Mouse (Mus musculus): ENCODE results near the gene Gm10974. TPM values are rescaled to one million over a fixed set of nuclear protein-coding genes. Genes with fewer than 3 reads are reported as not detected.

Gm10974 gene
- total RNA-seq, 2 experiments from 2014 or later, result not detected

GRCm38 (mm10) chr7:66401605-66402004 is 35.9 kb downstream of the Gm10974 start:
- no peak for DNase-seq (ENCODE audit: low spot score)
- intact Hi-C loops (cut with DNase I), result no loop called here

DNA sequence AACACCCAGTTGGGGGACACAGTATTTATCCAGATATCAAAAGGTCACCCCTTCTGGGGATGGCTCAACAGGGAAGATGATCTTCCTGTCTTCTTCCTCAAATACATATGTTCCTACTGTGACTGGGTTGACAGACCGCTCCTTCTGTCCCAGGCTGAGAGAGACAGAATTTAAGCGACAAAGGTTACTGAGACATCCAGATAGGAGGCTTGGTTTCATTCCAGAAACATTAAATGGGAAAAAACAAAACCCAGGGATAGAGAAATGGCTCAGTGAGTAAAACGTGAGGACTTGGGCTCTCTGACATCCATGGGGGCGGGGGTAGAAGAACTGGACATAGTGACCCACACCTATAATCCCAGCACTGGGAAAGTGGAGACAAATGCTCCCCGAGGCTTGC is 37.2 kb downstream of the Gm10974 start:
- intact Hi-C loops (cut with DNase I), result no loop called here
- no peak for DNase-seq (ENCODE audit: low spot score)

DNA sequence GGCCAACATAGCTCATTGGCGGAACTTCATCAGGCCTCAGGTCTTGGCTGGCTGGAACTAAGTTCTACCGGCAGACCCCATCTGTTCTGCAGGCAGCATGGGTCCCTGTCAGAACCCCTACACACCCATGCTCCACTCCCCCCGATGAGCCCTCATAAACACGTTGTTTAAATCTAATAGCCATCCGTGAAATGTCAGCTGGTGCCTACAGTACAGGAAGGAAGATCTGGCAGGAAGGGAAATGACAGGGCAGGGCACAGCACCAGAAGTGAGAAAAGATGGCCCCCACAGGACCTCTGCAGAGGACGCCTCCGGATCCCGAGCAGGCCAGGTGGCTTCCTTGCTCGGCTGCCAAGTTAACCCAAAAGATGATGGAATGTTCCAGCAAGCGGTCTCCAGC is 38.4 kb downstream of the Gm10974 start:
- no peak for DNase-seq (ENCODE audit: low spot score)
- intact Hi-C loops (cut with DNase I), result no loop called here

DNA sequence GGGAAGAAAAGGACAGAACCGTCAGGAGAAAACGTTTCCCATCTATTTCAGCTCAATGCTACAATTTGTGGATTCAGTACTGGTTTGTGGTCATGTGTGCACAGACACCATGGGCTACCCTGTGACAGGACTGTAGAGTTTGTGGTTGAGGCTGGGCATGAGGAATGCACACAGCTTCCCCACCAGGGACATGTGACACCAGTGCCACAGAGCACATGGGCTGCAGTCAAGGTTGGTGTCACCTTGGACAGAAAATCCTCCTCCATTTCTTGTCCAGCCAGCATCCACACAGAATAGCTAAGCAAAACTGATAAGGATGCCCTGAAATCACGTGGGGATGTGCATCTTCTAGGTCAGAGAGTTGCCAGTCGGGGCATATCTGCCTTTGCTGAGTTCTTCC is 39.1 kb downstream of the Gm10974 start:
- no peak for DNase-seq (ENCODE audit: low spot score)
- intact Hi-C loops (cut with DNase I), result no loop called here

DNA sequence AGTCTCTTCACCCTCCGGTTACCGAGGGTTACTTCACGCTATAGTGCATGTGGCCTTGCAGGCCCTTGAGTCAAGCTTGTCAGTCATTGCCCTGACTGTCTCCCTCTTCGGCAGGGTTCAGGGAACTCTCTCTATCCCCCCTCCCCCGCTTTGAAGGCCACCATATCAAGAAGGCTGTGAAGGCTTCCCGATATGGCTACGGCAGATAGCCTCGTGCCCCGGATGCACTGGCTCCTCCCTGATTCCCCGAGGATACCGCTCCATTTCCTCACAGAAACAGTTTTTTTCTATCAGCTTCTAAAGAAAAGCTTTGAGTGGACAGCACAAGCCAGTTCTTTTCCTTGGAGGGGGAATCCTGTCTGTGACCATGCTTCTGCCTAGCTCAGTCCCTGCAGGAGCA is 39.8 kb downstream of the Gm10974 start:
- no peak for DNase-seq (ENCODE audit: low spot score)
- intact Hi-C loops (cut with DNase I), result no loop called here

GRCm38 (mm10) chr7:66405951-66406721 is 40.4 kb downstream of the Gm10974 start:
- intact Hi-C loops (cut with DNase I), result no loop called here
- no peak for DNase-seq (ENCODE audit: low spot score)

GRCm38 (mm10) chr7:66406971-66407370 is 41.3 kb downstream of the Gm10974 start:
- intact Hi-C loops (cut with DNase I), result no loop called here
- no peak for DNase-seq (ENCODE audit: low spot score)

DNA sequence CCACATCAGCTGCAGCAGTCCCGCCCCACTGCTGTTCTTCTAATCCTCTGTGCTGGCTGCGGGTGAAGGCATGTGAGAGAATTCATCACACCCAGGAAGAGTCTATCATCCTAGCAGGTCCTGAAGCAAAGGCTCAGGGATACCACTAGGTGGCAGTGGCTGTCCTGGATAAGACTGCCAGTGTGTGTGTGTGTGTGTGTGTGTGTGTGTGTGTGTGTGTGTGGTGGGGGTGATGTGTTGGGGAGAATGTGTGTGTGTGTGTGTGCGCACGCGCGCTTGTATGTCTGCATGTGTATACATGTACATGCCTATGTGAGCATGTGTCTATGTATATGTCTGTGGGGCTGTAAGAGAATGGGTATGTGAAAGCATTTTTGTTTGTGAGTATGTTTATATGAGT is 43.7 kb downstream of the Gm10974 start:
- intact Hi-C loops (cut with DNase I), result loop anchor here (1.0 kb wide), 1 partner anchor 252 kb away; no protein-coding TSS in a partner anchor
- DNase-seq (ENCODE audit: low spot score), result no peak

GRCm38 (mm10) chr7:66413093-66413492 is 47.4 kb downstream of the Gm10974 start:
- intact Hi-C loops (cut with DNase I), result no loop called here

GRCm38 (mm10) chr7:66416829-66417228 is 51.1 kb downstream of the Gm10974 start:
- intact Hi-C loops (cut with DNase I), result no loop called here
- DNase-seq (ENCODE audit: low spot score), result no peak

More at GRCm38 (mm10) chr7:66413093-66413492, 47.4 kb downstream of the Gm10974 start:
- no peak for DNase-seq (ENCODE audit: low spot score)

GRCm38 (mm10) chr7:66418981-66419380 is 53.3 kb downstream of the Gm10974 start:
- DNase-seq (ENCODE audit: low spot score), result no peak
- intact Hi-C loops (cut with DNase I), result no loop called here

GRCm38 (mm10) chr7:66421903-66422302 is 56.2 kb downstream of the Gm10974 start:
- no peak for DNase-seq (ENCODE audit: low spot score)
- intact Hi-C loops (cut with DNase I), result no loop called here

DNA sequence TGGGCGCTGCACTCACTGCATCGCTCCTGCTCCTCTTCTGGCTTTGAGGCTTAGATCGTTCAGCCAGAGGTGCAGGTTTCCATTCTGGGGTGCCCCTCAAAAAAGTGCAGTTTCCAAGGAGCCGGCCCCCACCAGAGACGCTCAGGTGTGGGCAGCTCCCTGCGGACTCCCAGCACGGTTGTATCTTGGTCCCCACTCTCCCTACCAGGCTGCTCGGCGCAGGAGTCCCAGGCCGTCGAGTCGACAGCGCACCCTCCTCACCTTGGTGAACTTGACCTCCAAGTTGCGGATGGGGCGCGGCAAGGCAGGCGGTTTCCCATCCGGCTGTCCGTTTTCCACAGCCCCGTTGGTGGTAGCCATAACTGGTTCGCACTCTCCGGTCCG is 61.3 kb downstream of the Gm10974 start:
- DNase-seq (ENCODE audit: low spot score), result no peak

DNA sequence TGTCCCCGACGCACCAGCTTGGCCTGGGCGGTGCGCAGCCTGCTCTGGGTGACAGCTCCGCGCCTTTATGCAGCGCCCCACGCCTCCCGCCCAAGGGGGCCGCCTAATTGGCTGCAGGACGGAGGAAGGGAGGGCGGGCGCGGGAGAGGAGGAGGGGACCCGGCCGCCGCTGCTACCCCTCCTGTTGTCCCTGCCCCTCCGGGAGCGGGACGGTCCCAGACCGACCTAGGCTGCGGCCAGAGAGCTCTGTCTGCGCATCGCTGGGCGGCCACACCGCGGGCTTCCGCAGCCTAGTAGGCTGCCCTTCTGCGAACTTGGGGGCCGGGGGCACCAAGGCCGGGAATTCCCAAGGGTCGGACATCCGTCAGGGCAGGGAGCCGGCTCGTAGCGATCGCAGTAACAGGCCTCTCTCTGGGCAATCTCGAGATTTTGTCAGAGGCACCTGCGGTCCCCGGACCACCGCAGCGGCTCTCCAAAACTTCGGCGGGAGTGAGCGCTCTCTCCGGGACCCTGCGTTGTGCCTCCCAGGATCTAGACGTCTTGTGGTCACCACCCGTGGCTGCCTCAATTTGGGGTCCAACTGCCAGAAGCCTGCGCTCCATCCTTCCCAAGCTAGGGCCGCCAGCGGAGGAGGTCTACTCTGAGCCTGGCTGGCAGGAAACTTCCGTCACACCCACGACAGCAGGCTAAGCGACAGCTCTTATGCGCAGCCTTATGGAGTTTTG is 61.9 kb downstream of the Gm10974 start, which contains the start of gene Aldh1a3:
Gene Aldh1a3, minus strand, starts transcription at position 81 of the 725 bp plus-strand sequence.
- intact Hi-C loops (cut with DNase I), result no loop called here
- peak; percentile 53 for DNase-seq (ENCODE audit: low spot score)

More for the DNA sequence above, 61.3 kb downstream of the Gm10974 start:
- intact Hi-C loops (cut with DNase I), result no loop called here

GRCm38 (mm10) chr7:66434453-66434935 is 68.8 kb downstream of the Gm10974 start:
- intact Hi-C loops (cut with DNase I), result loop anchor here (1.0 kb wide), 1 partner anchor 227 kb away; no protein-coding TSS in a partner anchor
- DNase-seq (ENCODE audit: low spot score), result no peak

Small RNA genes within 50 kb of the gene (microRNA-seq; reads per million reads assigned to microRNA genes)
- not detected for gene Mir7057

Other genes with a start within 250 kb of the Gm10974 start
- 10 to 100 TPM in 1 of 2 experiments, 1 to 10 TPM in 1; 9.9 to 10.5 TPM for gene Lrrk1, start 22.4 kb downstream of the Gm10974 start, total RNA-seq (2021)
- 1 to 10 TPM in 1 of 2 experiments, under 1 TPM in 1; 0.87 to 1.2 TPM for gene Aldh1a3, start 61.6 kb downstream of the Gm10974 start, total RNA-seq (2021)